10 mouse cellular contexts compared by ENCODE assay signal in genomic region chr11:100518188-100518591, GRCm38 (mm10). TPM values are rescaled to one million over a fixed set of nuclear protein-coding genes. Genes with fewer than 3 reads are reported as not detected.
DNase-seq lines count a peak whose midpoint lies in the region; ATAC-seq and TF ChIP-seq lines count a peak whose summit lies in the region.
"Had no signal": no experiment of that assay in that cellular context is flagged by ENCODE, and none has a peak within 500 bp of the region (broad histone marks: within the 10 kb centered on the region; RNA-seq: fewer than 3 reads in every experiment).

No protein-coding gene starts in this region.

- no peak for TF ChIP-seq POLR2A in cerebellum, adult 2 months (IDR thresholded peaks at IDR 0.05; ENCODE audit: borderline replicate concordance, insufficient read depth, low read length)

- H3K27me3 ChIP-seq in cerebellum, adult 2 months (ENCODE audit: control insufficient read depth, insufficient read depth, low read length): no peaks in the 10 kb centered on the region
- no peaks in the 10 kb centered on the region for H3K27me3 ChIP-seq in neural tube, embryonic 15.5 days (replicated peaks)
- no peaks in the 10 kb centered on the region for H3K27me3 ChIP-seq in heart, embryonic 10.5 days (ENCODE audit: insufficient read depth, poor library complexity, severe bottlenecking)

- H3K36me3 ChIP-seq in neural tube, embryonic 15.5 days: peaks cover 97% of the 10 kb centered on the region
- H3K36me3 ChIP-seq in heart, embryonic 10.5 days: peaks cover 99% of the 10 kb centered on the region

- WGBS in cerebellum, adult 2 months: 10% methylated on average over 5 of the region's 5 CpGs
- 27% methylated on average over 5 of the region's 5 CpGs for WGBS in neural tube, embryonic 15.5 days
- 89% methylated on average over 5 of the region's 5 CpGs for WGBS in heart, embryonic 10.5 days

- ATAC-seq in neural tube, embryonic 15.5 days (ENCODE audit: low FRiP score): no peak
- no peak for ATAC-seq in granulocyte monocyte progenitor cell, adult 5-6 weeks (replicated peaks; ENCODE audit: poor library complexity, severe bottlenecking)

- TF ChIP-seq CTCF in cerebellum, adult 2 months (IDR thresholded peaks at IDR 0.05; ENCODE audit: borderline replicate concordance, insufficient read depth, low read depth, low read length): no peak

- DNase-seq in layer of hippocampus, postnatal 14 days (ENCODE audit: low spot score in 2 of 2): peak; percentile 11 to 33
- no peak for DNase-seq in layer of hippocampus, adult 9-11 months
- peak; percentile 87 to 95 for DNase-seq in cerebellum, adult 2 months
- DNase-seq in kidney, adult 18-20 months: peak; percentile 76
- no peak for DNase-seq in heart, embryonic 10.5 days (ENCODE audit: low spot score)
- no peak for DNase-seq in urinary bladder, adult 18-20 months (ENCODE audit: low spot score in 2 of 2)

- H3K9me3 ChIP-seq in neural tube, embryonic 15.5 days (replicated peaks): no peaks in the 10 kb centered on the region
- H3K9me3 ChIP-seq in heart, embryonic 10.5 days: no peaks in the 10 kb centered on the region

- no peak overlapping the region for H3K9ac ChIP-seq in neural tube, embryonic 15.5 days (replicated peaks)

- H3K4me3 ChIP-seq in cerebellum, adult 2 months (replicated peaks; ENCODE audit: insufficient read depth, low read depth, low read length): no peak overlapping the region
- H3K4me3 ChIP-seq in neural tube, embryonic 15.5 days (replicated peaks): no peak overlapping the region
- H3K4me3 ChIP-seq in heart, embryonic 10.5 days: no peak overlapping the region

- H3K4me2 ChIP-seq in neural tube, embryonic 15.5 days: no peak overlapping the region

- no peak overlapping the region for H3K27ac ChIP-seq in cerebellum, adult 2 months (ENCODE audit: insufficient read depth, low read length)
- peak overlapping the region; percentile 45; the same call in 1 of the 2 replicates for H3K27ac ChIP-seq in neural tube, embryonic 15.5 days (replicated peaks)
- H3K27ac ChIP-seq in heart, embryonic 10.5 days: no peak overlapping the region
- H3K27ac ChIP-seq: macrophage had no signal

- peaks cover 20% of the 10 kb centered on the region for H3K4me1 ChIP-seq in cerebellum, adult 2 months (ENCODE audit: control insufficient read depth, insufficient read depth, low read length)
- H3K4me1 ChIP-seq in neural tube, embryonic 15.5 days: peaks cover 29% of the 10 kb centered on the region
- no peaks in the 10 kb centered on the region for H3K4me1 ChIP-seq in heart, embryonic 10.5 days

RNA-seq across cellular contexts. Expression of gene Acly, which starts 9.6 kb away (rescaled TPM):
- total RNA-seq in layer of hippocampus, postnatal 14 days (2021): 100 to 1,000 TPM; 110 to 119 TPM
- polyA plus RNA-seq in cerebellum, adult 2 months (2012; rRNA removed): 155 and 156 TPM in 2 replicates
- polyA plus RNA-seq in neural tube, embryonic 15.5 days (2015; fragmentation: Nextera tagmentation; extraction: Ambion mirVana): 213 and 218 TPM in 2 replicates
- polyA plus RNA-seq in heart, embryonic 10.5 days (2016; fragmentation: Nextera tagmentation; extraction: Ambion mirVana): 127 and 139 TPM in 2 replicates
- 93.5 and 98.0 TPM in 2 replicates for total RNA-seq in granulocyte monocyte progenitor cell, adult 5-6 weeks (2014; fragmentation: Nextera tagmentation)
- total RNA-seq in granulocyte monocyte progenitor cell, adult 5-6 weeks (2017): 101 and 107 TPM in 2 replicates

RNA-seq across cellular contexts. Expression of gene Ttc25, which starts 27.2 kb away (rescaled TPM):
- 1 to 10 TPM in 1 of 2 experiments, under 1 TPM in 1; 0.60 to 1.5 TPM for total RNA-seq in layer of hippocampus, postnatal 14 days (2021)
- 0.86 and 0.92 TPM in 2 replicates for polyA plus RNA-seq in cerebellum, adult 2 months (2012; rRNA removed)
- polyA plus RNA-seq in neural tube, embryonic 15.5 days (2015; fragmentation: Nextera tagmentation; extraction: Ambion mirVana): 1.2 and 2.1 TPM in 2 replicates
- 0.59 and 0.75 TPM in 2 replicates for polyA plus RNA-seq in heart, embryonic 10.5 days (2016; fragmentation: Nextera tagmentation; extraction: Ambion mirVana)
- 3.7 TPM in 1 of 2 replicates, not detected in the other for total RNA-seq in granulocyte monocyte progenitor cell, adult 5-6 weeks (2014; fragmentation: Nextera tagmentation)
- 0.31 TPM in 1 of 2 replicates, not detected in the other for total RNA-seq in granulocyte monocyte progenitor cell, adult 5-6 weeks (2017)
- total RNA-seq: hematopoietic stem cell, adult 5-6 weeks had no signal

RNA-seq across cellular contexts. Expression of gene Klhl11, which starts 45.6 kb away (rescaled TPM):
- total RNA-seq in layer of hippocampus, postnatal 14 days (2021): 10 to 100 TPM; 94.3 to 98.1 TPM
- 16.1 and 19.1 TPM in 2 replicates for polyA plus RNA-seq in cerebellum, adult 2 months (2012; rRNA removed)
- polyA plus RNA-seq in neural tube, embryonic 15.5 days (2015; fragmentation: Nextera tagmentation; extraction: Ambion mirVana): 9.1 and 10.1 TPM in 2 replicates
- polyA plus RNA-seq in heart, embryonic 10.5 days (2016; fragmentation: Nextera tagmentation; extraction: Ambion mirVana): 6.7 and 9.7 TPM in 2 replicates
- total RNA-seq in granulocyte monocyte progenitor cell, adult 5-6 weeks (2014; fragmentation: Nextera tagmentation): 7.0 and 10.1 TPM in 2 replicates
- total RNA-seq in granulocyte monocyte progenitor cell, adult 5-6 weeks (2017): 16.7 and 21.3 TPM in 2 replicates

RNA-seq across cellular contexts. Expression of gene Cnp, which starts 56.5 kb away (rescaled TPM):
- 100 to 1,000 TPM; 355 to 359 TPM for total RNA-seq in layer of hippocampus, postnatal 14 days (2021)
- 547 and 616 TPM in 2 replicates for polyA plus RNA-seq in cerebellum, adult 2 months (2012; rRNA removed)
- polyA plus RNA-seq in neural tube, embryonic 15.5 days (2015; fragmentation: Nextera tagmentation; extraction: Ambion mirVana): 62.0 and 74.6 TPM in 2 replicates
- polyA plus RNA-seq in heart, embryonic 10.5 days (2016; fragmentation: Nextera tagmentation; extraction: Ambion mirVana): 16.3 and 20.0 TPM in 2 replicates
- total RNA-seq in granulocyte monocyte progenitor cell, adult 5-6 weeks (2014; fragmentation: Nextera tagmentation): 27.9 and 31.0 TPM in 2 replicates
- total RNA-seq in granulocyte monocyte progenitor cell, adult 5-6 weeks (2017): 16.2 and 20.9 TPM in 2 replicates

Comparison
In these comparisons a context has a peak if more than half of its experiments do, and no peak if none do; other contexts are left out.
1. DNase-seq: peak in layer of hippocampus, postnatal 14 days (2 of 2), cerebellum, adult 2 months (2 of 2) and kidney, adult 18-20 months (single experiment); none in layer of hippocampus, adult 9-11 months (single experiment), heart, embryonic 10.5 days (single experiment) and urinary bladder, adult 18-20 months (0 of 2).